Comparison of ENCODE assay signal across 29 mouse cellular contexts in the genomic region with DNA sequence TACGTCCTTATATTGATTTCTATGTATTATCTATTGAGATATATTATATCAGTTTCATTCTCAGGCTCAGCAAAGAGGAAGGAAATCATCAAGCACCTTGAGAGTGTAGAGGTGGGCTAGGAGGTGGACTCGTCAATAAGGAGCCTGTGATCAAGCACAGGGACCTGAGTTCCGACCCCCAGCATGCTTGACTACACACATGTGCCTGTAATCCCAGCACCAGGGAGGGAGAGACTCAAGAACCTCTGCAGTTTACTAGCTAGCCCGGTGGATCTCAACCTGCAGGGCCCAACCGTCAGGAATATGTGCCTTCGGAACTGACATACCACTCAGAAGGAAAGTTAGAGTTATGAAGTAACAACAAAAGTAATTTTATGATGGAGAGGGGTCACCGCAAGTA.
"Had no signal": no experiment of that assay in that cellular context is flagged by ENCODE, and none has a peak within 500 bp of the region (broad histone marks: within the 10 kb centered on the region; RNA-seq: fewer than 3 reads in every experiment).

No protein-coding gene starts in this region.

- H3K9me3 ChIP-seq: heart, embryonic 12.5 days; heart, embryonic 13.5 days; heart, embryonic 15.5 days; hindbrain, embryonic 10.5 days; hindbrain, embryonic 12.5 days; hindbrain, embryonic 13.5 days; hindbrain, embryonic 15.5 days; intestine, embryonic 15.5 days; kidney, embryonic 15.5 days had no signal

- H3K4me1 ChIP-seq: heart, embryonic 15.5 days; hindbrain, embryonic 10.5 days; hindbrain, embryonic 15.5 days; intestine, embryonic 15.5 days; kidney, embryonic 15.5 days had no signal

- DNase-seq: heart, postnatal 10 days; heart, postnatal 14 days; heart, postnatal 4 days; kidney, adult 11 months; kidney, adult 18-20 months; kidney, adult 2 months; kidney, adult 8-10 months; kidney, adult 9 months; kidney, postnatal 10 days; kidney, postnatal 14 days; kidney, postnatal 25 days; kidney, postnatal 36 days; kidney, postnatal 4 days; layer of hippocampus, adult 9-11 months; layer of hippocampus, postnatal 36 days had no signal

- H3K4me3 ChIP-seq: heart, embryonic 12.5 days; heart, embryonic 13.5 days; heart, embryonic 15.5 days; hindbrain, embryonic 10.5 days; hindbrain, embryonic 12.5 days; hindbrain, embryonic 13.5 days; hindbrain, embryonic 15.5 days; intestine, embryonic 15.5 days; kidney, embryonic 15.5 days; layer of hippocampus, adult 2 months; left cerebral cortex, adult 2 months had no signal

- H3K27me3 ChIP-seq: heart, embryonic 12.5 days; heart, embryonic 13.5 days; heart, embryonic 15.5 days; hindbrain, embryonic 12.5 days; hindbrain, embryonic 13.5 days; hindbrain, embryonic 15.5 days; intestine, embryonic 15.5 days; kidney, embryonic 15.5 days had no signal

- H3K27ac ChIP-seq: heart, embryonic 13.5 days; heart, embryonic 15.5 days; hindbrain, embryonic 10.5 days; hindbrain, embryonic 12.5 days; hindbrain, embryonic 13.5 days; hindbrain, embryonic 14.5 days; hindbrain, embryonic 15.5 days; hindbrain, postnatal 0 days; intestine, embryonic 15.5 days; kidney, embryonic 15.5 days; kidney, postnatal 0 days; layer of hippocampus, adult 2 months; left cerebral cortex, adult 2 months had no signal

- H3K36me3 ChIP-seq: heart, embryonic 12.5 days; heart, embryonic 13.5 days; heart, embryonic 15.5 days; hindbrain, embryonic 10.5 days; hindbrain, embryonic 12.5 days; hindbrain, embryonic 13.5 days; hindbrain, embryonic 15.5 days; intestine, embryonic 15.5 days; kidney, embryonic 15.5 days had no signal
